ENCODE assay signal across 28 mouse cellular contexts in genomic region chr10:13280298-13280853, GRCm38 (mm10).
DNase-seq lines count a peak whose midpoint lies in the region; ATAC-seq and TF ChIP-seq lines count a peak whose summit lies in the region.
"Had no signal": no experiment of that assay in that cellular context is flagged by ENCODE, and none has a peak within 500 bp of the region (broad histone marks: within the 10 kb centered on the region; RNA-seq: fewer than 3 reads in every experiment).

No protein-coding gene starts in this region.

- ATAC-seq in heart, embryonic 11.5 days (replicated peaks; ENCODE audit: insufficient number of reproducible peaks, low FRiP score, low TSS enrichment) = peak; percentile 65
- ATAC-seq in heart, embryonic 14.5 days (ENCODE audit: insufficient number of reproducible peaks, insufficient read depth, low FRiP score, low read depth) = peak; percentile 84
- ATAC-seq in heart, postnatal 0 days (ENCODE audit: insufficient read depth, low read depth) = peak; percentile 50
- no peak for ATAC-seq in midbrain, embryonic 14.5 days (ENCODE audit: low FRiP score, low TSS enrichment)
- ATAC-seq: activated CD4-positive, CD25-positive, alpha-beta regulatory T cell, adult 4 months; CD4-positive, CD25-positive, alpha-beta regulatory T cell, adult 4 months; forebrain, embryonic 14.5 days; forebrain, postnatal 0 days; hindbrain, embryonic 16.5 days; intestine, embryonic 15.5 days had no signal

- TF ChIP-seq CTCF in heart, adult 2 months (IDR thresholded peaks at IDR 0.05) = no peak
- TF ChIP-seq CTCF in heart, postnatal 0 days (IDR thresholded peaks at IDR 0.05; ENCODE audit: low read depth) = no peak

- H3K27me3 ChIP-seq in heart, embryonic 11.5 days (ENCODE audit: control insufficient read depth, insufficient read depth, low read length) = no peaks in the 10 kb centered on the region
- no peaks in the 10 kb centered on the region for H3K27me3 ChIP-seq in heart, adult 2 months (ENCODE audit: control insufficient read depth, insufficient read depth, low read length)
- H3K27me3 ChIP-seq in heart, embryonic 14.5 days (ENCODE audit: control insufficient read depth, insufficient read depth, low read length) = no peaks in the 10 kb centered on the region
- H3K27me3 ChIP-seq in heart, postnatal 0 days (ENCODE audit: control insufficient read depth, insufficient read depth, low read length) = no peaks in the 10 kb centered on the region
- H3K27me3 ChIP-seq in midbrain, embryonic 14.5 days (ENCODE audit: control insufficient read depth, insufficient read depth, low read length) = no peaks in the 10 kb centered on the region
- H3K27me3 ChIP-seq: embryonic facial prominence, embryonic 12.5 days; embryonic facial prominence, embryonic 15.5 days; hindbrain, embryonic 13.5 days; intestine, embryonic 15.5 days; kidney, embryonic 15.5 days had no signal

- no peak overlapping the region for H3K4me2 ChIP-seq in heart, embryonic 11.5 days
- peak overlapping the region; percentile 0; the same call in 1 of the 2 replicates for H3K4me2 ChIP-seq in heart, embryonic 14.5 days (ENCODE audit: low read length)
- no peak overlapping the region for H3K4me2 ChIP-seq in heart, postnatal 0 days (ENCODE audit: low read depth, low read length)
- H3K4me2 ChIP-seq in midbrain, embryonic 14.5 days (ENCODE audit: low read length) = no peak overlapping the region
- H3K4me2 ChIP-seq: embryonic facial prominence, embryonic 12.5 days; embryonic facial prominence, embryonic 15.5 days; hindbrain, embryonic 13.5 days; intestine, embryonic 15.5 days; kidney, embryonic 15.5 days had no signal

- TF ChIP-seq POLR2A in heart, adult 2 months (IDR thresholded peaks at IDR 0.05; ENCODE audit: insufficient read depth, low read depth, low read length) = no peak

- TF ChIP-seq EP300 in heart, adult 2 months (IDR thresholded peaks at IDR 0.05; ENCODE audit: insufficient read depth, low read depth, low read length) = no peak
- TF ChIP-seq EP300 in heart, postnatal 0 days (IDR thresholded peaks at IDR 0.05; ENCODE audit: low read depth) = 0 out of 2 replicates have a peak, but pooled peaks have one; percentile 22

- intact Hi-C loops in heart, adult 2 months (cut with DNase I) = no loop called here
- intact Hi-C loops in heart, postnatal 10 days (cut with DNase I) = no loop called here
- intact Hi-C loops in heart, postnatal 36 days (cut with DNase I) = loop anchor here (5.0 kb wide), 1 partner anchor 147 kb away; no protein-coding TSS in a partner anchor

- H3K4me1 ChIP-seq in heart, embryonic 11.5 days (ENCODE audit: control insufficient read depth, insufficient read depth, low read length) = peaks cover 23% of the 10 kb centered on the region
- H3K4me1 ChIP-seq in heart, adult 2 months (ENCODE audit: control insufficient read depth, insufficient read depth, low read length) = peaks cover 2% of the 10 kb centered on the region
- peaks cover 9 to 48% of the 10 kb centered on the region in 2 experiments for H3K4me1 ChIP-seq in heart, embryonic 14.5 days (ENCODE audit: control insufficient read depth in 2 of 2, insufficient read depth in 2 of 2, low read length in 2 of 2)
- H3K4me1 ChIP-seq in heart, postnatal 0 days (ENCODE audit: control insufficient read depth, insufficient read depth) = peaks cover 30% of the 10 kb centered on the region
- no peaks in the 10 kb centered on the region for H3K4me1 ChIP-seq in midbrain, embryonic 14.5 days (ENCODE audit: control insufficient read depth, insufficient read depth, low read length)
- H3K4me1 ChIP-seq: embryonic facial prominence, embryonic 12.5 days; embryonic facial prominence, embryonic 15.5 days; hindbrain, embryonic 10.5 days; hindbrain, embryonic 13.5 days; intestine, embryonic 15.5 days; kidney, embryonic 15.5 days had no signal

- no peak overlapping the region; the same call in 1 of the 2 replicates for H3K27ac ChIP-seq in heart, embryonic 11.5 days (ENCODE audit: low read depth, low read length)
- no peak overlapping the region for H3K27ac ChIP-seq in heart, adult 2 months
- H3K27ac ChIP-seq in heart, embryonic 14.5 days (replicated peaks in 1 of 2; ENCODE audit: control insufficient read depth in 1 of 2, insufficient read depth in 1 of 2, low read depth in 2 of 2, low read length in 2 of 2) = peak overlapping the region; percentile 76 to 87
- H3K27ac ChIP-seq in heart, postnatal 0 days (ENCODE audit: low read depth) = peak overlapping the region; percentile 59
- H3K27ac ChIP-seq in midbrain, embryonic 14.5 days (replicated peaks; ENCODE audit: low read depth, low read length) = no peak overlapping the region
- H3K27ac ChIP-seq: embryonic facial prominence, embryonic 12.5 days; embryonic facial prominence, embryonic 15.5 days; gastrocnemius, adult 2 months; hindbrain, embryonic 10.5 days; hindbrain, embryonic 13.5 days; intestine, embryonic 15.5 days; kidney, embryonic 15.5 days had no signal

- H3K79me2 ChIP-seq in heart, adult 2 months (replicated peaks; ENCODE audit: control insufficient read depth, insufficient read depth, low read length) = no peaks in the 10 kb centered on the region; the same call in 1 of the 2 replicates

- no peak overlapping the region for H3K9ac ChIP-seq in heart, embryonic 11.5 days (ENCODE audit: low read depth, low read length)
- H3K9ac ChIP-seq in heart, adult 2 months (ENCODE audit: low read depth, low read length) = no peak overlapping the region
- no peak overlapping the region for H3K9ac ChIP-seq in heart, embryonic 14.5 days (ENCODE audit: low read length)
- H3K9ac ChIP-seq in heart, postnatal 0 days (replicated peaks; ENCODE audit: low read depth, low read length) = no peak overlapping the region
- H3K9ac ChIP-seq in midbrain, embryonic 14.5 days (replicated peaks; ENCODE audit: low read length) = no peak overlapping the region
- H3K9ac ChIP-seq: embryonic facial prominence, embryonic 12.5 days; embryonic facial prominence, embryonic 15.5 days; forebrain, postnatal 0 days; hindbrain, embryonic 13.5 days; intestine, embryonic 15.5 days; kidney, embryonic 15.5 days had no signal

- DNase-seq in heart, adult 2 months = no peak
- no peak for DNase-seq in heart, postnatal 10 days
- DNase-seq in heart, postnatal 0 days (ENCODE audit: low spot score) = no peak
- DNase-seq in heart, postnatal 36 days = no peak
- no peak for DNase-seq in midbrain, embryonic 14.5 days
- DNase-seq: adrenal gland, adult 8-10 months; adrenal gland, postnatal 25 days; cerebellum, adult 11-12 months; cerebellum, adult 8-10 months; cerebellum, postnatal 10 days; cerebellum, postnatal 36 days; forebrain, postnatal 0 days; gastrocnemius, adult 2 months; gastrocnemius, postnatal 14 days; kidney, adult 11 months; kidney, adult 8-10 months had no signal

- H3K36me3 ChIP-seq in heart, embryonic 11.5 days (ENCODE audit: control insufficient read depth, insufficient read depth, low read length) = no peaks in the 10 kb centered on the region; the same call in 1 of the 2 replicates
- H3K36me3 ChIP-seq in heart, adult 2 months (ENCODE audit: control insufficient read depth, insufficient read depth, low read length) = peaks cover 14% of the 10 kb centered on the region
- peaks cover 26% of the 10 kb centered on the region for H3K36me3 ChIP-seq in heart, embryonic 14.5 days (ENCODE audit: control insufficient read depth, insufficient read depth, low read length)
- peaks cover 16% of the 10 kb centered on the region; the same call in 1 of the 2 replicates for H3K36me3 ChIP-seq in heart, postnatal 0 days (replicated peaks; ENCODE audit: control insufficient read depth, insufficient read depth, low read length)
- no peaks in the 10 kb centered on the region for H3K36me3 ChIP-seq in midbrain, embryonic 14.5 days (ENCODE audit: control insufficient read depth, insufficient read depth, low read length)
- H3K36me3 ChIP-seq: embryonic facial prominence, embryonic 12.5 days; embryonic facial prominence, embryonic 15.5 days; hindbrain, embryonic 10.5 days; hindbrain, embryonic 13.5 days; intestine, embryonic 15.5 days had no signal

- no peak overlapping the region for H3K4me3 ChIP-seq in heart, embryonic 11.5 days (ENCODE audit: low read depth, low read length)
- H3K4me3 ChIP-seq in heart, adult 2 months = no peak overlapping the region
- H3K4me3 ChIP-seq in heart, embryonic 14.5 days (ENCODE audit: control insufficient read depth in 1 of 2, insufficient read depth in 1 of 2, low read depth in 1 of 2, low read length in 2 of 2) = no peak overlapping the region
- H3K4me3 ChIP-seq in heart, postnatal 0 days (ENCODE audit: low read depth, low read length) = no peak overlapping the region
- H3K4me3 ChIP-seq in midbrain, embryonic 14.5 days (replicated peaks; ENCODE audit: low read depth, low read length) = no peak overlapping the region
- H3K4me3 ChIP-seq: embryonic facial prominence, embryonic 12.5 days; embryonic facial prominence, embryonic 15.5 days; gastrocnemius, adult 2 months; hindbrain, embryonic 10.5 days; hindbrain, embryonic 13.5 days; intestine, embryonic 15.5 days; kidney, embryonic 15.5 days had no signal

- WGBS in heart, embryonic 11.5 days (ENCODE audit: insufficient replicate concordance) = 28% methylated on average over 6 of the region's 6 CpGs
- WGBS in heart, adult 2 months = 72% methylated on average over 6 of the region's 6 CpGs
- WGBS in heart, embryonic 14.5 days = 22% methylated on average over 6 of the region's 6 CpGs
- 31% methylated on average over 6 of the region's 6 CpGs for WGBS in heart, postnatal 0 days
- WGBS in midbrain, embryonic 14.5 days = 93% methylated on average over 6 of the region's 6 CpGs

- no peaks in the 10 kb centered on the region for H3K9me3 ChIP-seq in heart, embryonic 11.5 days (replicated peaks; ENCODE audit: control insufficient read depth, low read length)
- no peaks in the 10 kb centered on the region for H3K9me3 ChIP-seq in heart, embryonic 14.5 days (ENCODE audit: control insufficient read depth, low read length)
- no peaks in the 10 kb centered on the region for H3K9me3 ChIP-seq in heart, postnatal 0 days (replicated peaks; ENCODE audit: control insufficient read depth, low read length)
- no peaks in the 10 kb centered on the region for H3K9me3 ChIP-seq in midbrain, embryonic 14.5 days (ENCODE audit: control insufficient read depth, low read length)
- H3K9me3 ChIP-seq: embryonic facial prominence, embryonic 12.5 days; embryonic facial prominence, embryonic 15.5 days; hindbrain, embryonic 10.5 days; hindbrain, embryonic 13.5 days; intestine, embryonic 15.5 days; kidney, embryonic 15.5 days had no signal

Comparison
In these comparisons a context has a peak if more than half of its experiments do, and no peak if none do; other contexts are left out.
1. H3K27ac ChIP-seq: peak in heart, embryonic 14.5 days (2 of 2) and heart, postnatal 0 days (single experiment); none in heart, embryonic 11.5 days (single experiment), heart, adult 2 months (single experiment) and midbrain, embryonic 14.5 days (single experiment).